Mouse (Mus musculus): Measurements from ENCODE around the gene Zfp654.

Zfp654 gene

GRCm38 (mm10) chr16:64852891-64853290 lies 1.4 kb upstream of the Zfp654 start:
- DNase-seq (ENCODE audit: low read depth, low spot score), result no peak

GRCm38 (mm10) chr16:64852441-64852871 lies 1.0 kb upstream of the Zfp654 start:
- DNase-seq (ENCODE audit: low read depth, low spot score), result no peak

GRCm38 (mm10) chr16:64851085-64851562 lies 328 bp downstream of the Zfp654 start:
- DNase-seq (ENCODE audit: low read depth, low spot score), result no peak

GRCm38 (mm10) chr16:64850287-64851084 lies 966 bp downstream of the Zfp654 start:
- no peak for DNase-seq (ENCODE audit: low read depth, low spot score)

- DNase-seq (ENCODE audit: low read depth, low spot score), result no peak
Observed at GRCm38 (mm10) chr16:64845947-64846346, 5.5 kb downstream of the Zfp654 start.

GRCm38 (mm10) chr16:64842374-64842729 lies 9.1 kb downstream of the Zfp654 start:
- DNase-seq (ENCODE audit: low read depth, low spot score), result no peak

GRCm38 (mm10) chr16:64841481-64842373 lies 9.7 kb downstream of the Zfp654 start:
- no peak for DNase-seq (ENCODE audit: low read depth, low spot score)

- no peak for DNase-seq (ENCODE audit: low read depth, low spot score)
Observed at GRCm38 (mm10) chr16:64836709-64837108, 14.7 kb downstream of the Zfp654 start.

GRCm38 (mm10) chr16:64835996-64836545 lies 15.4 kb downstream of the Zfp654 start:
- no peak for DNase-seq (ENCODE audit: low read depth, low spot score)

- no peak for DNase-seq (ENCODE audit: low read depth, low spot score)
Observed at GRCm38 (mm10) chr16:64830291-64830690, 21.2 kb downstream of the Zfp654 start.

- no peak for DNase-seq (ENCODE audit: low read depth, low spot score)
Observed at GRCm38 (mm10) chr16:64824474-64824873, 27.0 kb downstream of the Zfp654 start.

- no peak for DNase-seq (ENCODE audit: low read depth, low spot score)
Observed at GRCm38 (mm10) chr16:64823890-64824289, 27.6 kb downstream of the Zfp654 start.

- no peak for DNase-seq (ENCODE audit: low read depth, low spot score)
Observed at GRCm38 (mm10) chr16:64817094-64817765, 34.2 kb downstream of the Zfp654 start.

- no peak for DNase-seq (ENCODE audit: low read depth, low spot score)
Observed at GRCm38 (mm10) chr16:64803041-64803440, 48.4 kb downstream of the Zfp654 start.

GRCm38 (mm10) chr16:64801638-64802037 lies 49.8 kb downstream of the Zfp654 start:
- no peak for DNase-seq (ENCODE audit: low read depth, low spot score)

GRCm38 (mm10) chr16:64800393-64800792 lies 51.1 kb downstream of the Zfp654 start:
- no peak for DNase-seq (ENCODE audit: low read depth, low spot score)

- no peak for DNase-seq (ENCODE audit: low read depth, low spot score)
Observed at GRCm38 (mm10) chr16:64794802-64795201, 56.6 kb downstream of the Zfp654 start.

GRCm38 (mm10) chr16:64789706-64790105 lies 61.7 kb downstream of the Zfp654 start:
- no peak for DNase-seq (ENCODE audit: low read depth, low spot score)

GRCm38 (mm10) chr16:64775516-64775915 lies 75.9 kb downstream of the Zfp654 start:
- no peak for DNase-seq (ENCODE audit: low read depth, low spot score)

GRCm38 (mm10) chr16:64771431-64771818 lies 80.0 kb downstream of the Zfp654 start:
- DNase-seq (ENCODE audit: low read depth, low spot score), result no peak
